Mouse (Mus musculus): ENCODE results near the gene Prpf4b.

GRCm38 (mm10) chr13:34916520-34917167 lies 41.5 kb downstream of the Prpf4b start:
- TF ChIP-seq CTCF (IDR thresholded peaks at IDR 0.05; ENCODE audit: control insufficient read depth, insufficient read depth, low read length) (no peak), POLR2A (IDR thresholded peaks at IDR 0.05; ENCODE audit: borderline replicate concordance, control insufficient read depth, low read depth, low read length) (no peak)

Data from bone marrow, adult 2 months (tissue).